ENCODE assay signal across 8 mouse cellular contexts in genomic region chr5:111578088-111578487, GRCm38 (mm10).
DNase-seq lines count a peak whose midpoint lies in the region; ATAC-seq lines count a peak whose summit lies in the region.
"Had no signal": no experiment of that assay in that cellular context is flagged by ENCODE, and none has a peak within 500 bp of the region (broad histone marks: within the 10 kb centered on the region; RNA-seq: fewer than 3 reads in every experiment).

No protein-coding gene starts in this region.

- H3K4me3 ChIP-seq in kidney, embryonic 15.5 days (replicated peaks) = no peak overlapping the region
- no peak overlapping the region for H3K4me3 ChIP-seq in hindbrain, embryonic 16.5 days (ENCODE audit: low read length)
- H3K4me3 ChIP-seq: hindbrain, embryonic 15.5 days had no signal

- no peaks in the 10 kb centered on the region for H3K36me3 ChIP-seq in kidney, embryonic 15.5 days
- no peaks in the 10 kb centered on the region for H3K36me3 ChIP-seq in hindbrain, embryonic 16.5 days (ENCODE audit: control insufficient read depth, insufficient read depth, low read length)
- H3K36me3 ChIP-seq: hindbrain, embryonic 15.5 days had no signal

- H3K9ac ChIP-seq in kidney, embryonic 15.5 days = no peak overlapping the region
- H3K9ac ChIP-seq in hindbrain, embryonic 16.5 days (ENCODE audit: low read depth, low read length) = 0 out of 2 replicates have a peak overlapping the region, but pooled peaks have one; percentile 13
- H3K9ac ChIP-seq: hindbrain, embryonic 15.5 days had no signal

- peaks cover 86% of the 10 kb centered on the region for H3K27me3 ChIP-seq in kidney, embryonic 15.5 days
- no peaks in the 10 kb centered on the region for H3K27me3 ChIP-seq in hindbrain, embryonic 16.5 days (replicated peaks; ENCODE audit: control insufficient read depth, insufficient read depth, low read length)
- H3K27me3 ChIP-seq: hindbrain, embryonic 15.5 days had no signal

- no peak for DNase-seq in kidney, adult 8-10 months
- peak; percentile 26 for DNase-seq in 3T3-L1 (ENCODE audit: low read depth, low spot score)
- DNase-seq in NIH3T3 (ENCODE audit: low read depth) = peak; percentile 51
- no peak for DNase-seq in thymus, adult 18-20 months
- DNase-seq in yolk sac, embryonic 10.5 days (ENCODE audit: low spot score) = no peak

- no peaks in the 10 kb centered on the region for H3K9me3 ChIP-seq in kidney, embryonic 15.5 days (replicated peaks)
- H3K9me3 ChIP-seq in hindbrain, embryonic 16.5 days (ENCODE audit: control insufficient read depth, low read length) = no peaks in the 10 kb centered on the region
- H3K9me3 ChIP-seq: hindbrain, embryonic 15.5 days had no signal

- ATAC-seq in kidney, embryonic 15.5 days (replicated peaks; ENCODE audit: low FRiP score) = no peak
- no peak for ATAC-seq in hindbrain, embryonic 16.5 days

- 42% methylated on average over 5 of the region's 5 CpGs for WGBS in kidney, embryonic 15.5 days
- WGBS in hindbrain, embryonic 16.5 days = 40% methylated on average over 5 of the region's 5 CpGs

- peak overlapping the region; percentile 73 for H3K27ac ChIP-seq in kidney, embryonic 15.5 days
- 0 out of 2 replicates have a peak overlapping the region, but pooled peaks have one; percentile 9 for H3K27ac ChIP-seq in hindbrain, embryonic 16.5 days (ENCODE audit: low read depth, low read length)

- peaks cover 73% of the 10 kb centered on the region for H3K4me1 ChIP-seq in kidney, embryonic 15.5 days
- peaks cover 45% of the 10 kb centered on the region for H3K4me1 ChIP-seq in hindbrain, embryonic 16.5 days (ENCODE audit: control insufficient read depth, insufficient read depth, low read depth, low read length)

- H3K4me2 ChIP-seq in kidney, embryonic 15.5 days = no peak overlapping the region
- no peak overlapping the region for H3K4me2 ChIP-seq in hindbrain, embryonic 16.5 days (ENCODE audit: low read length)
- H3K4me2 ChIP-seq: hindbrain, embryonic 15.5 days had no signal

Comparison
In these comparisons a context has a peak if more than half of its experiments do, and no peak if none do; other contexts are left out.
1. DNase-seq: peak in 3T3-L1 (single experiment) and NIH3T3 (single experiment); none in kidney, adult 8-10 months (0 of 2), thymus, adult 18-20 months (0 of 2) and yolk sac, embryonic 10.5 days (single experiment).